Mouse (Mus musculus): ENCODE measurements around the gene Chsy1. TPM values are rescaled to one million over a fixed set of nuclear protein-coding genes. Genes with fewer than 3 reads are reported as not detected.

Chsy1 gene
- polyA plus RNA-seq, 1 experiment from 2014 or later, result 23.1 TPM

- ATAC-seq (replicated peaks; ENCODE audit: low FRiP score) (no peak), DNase-seq (ENCODE audit: low spot score) (peak; percentile 32)
- Histone ChIP-seq H3K36me3 (ENCODE audit: control insufficient read depth, insufficient read depth, low read length) (no peaks in the 10 kb centered on the region), H3K4me2 (no peak overlapping the region), H3K4me3 (ENCODE audit: low read depth, low read length) (no peak overlapping the region), H3K9ac (ENCODE audit: low read depth, low read length) (no peak overlapping the region), H3K4me1 (replicated peaks; ENCODE audit: control insufficient read depth, insufficient read depth, low read length) (peaks cover 7% of the 10 kb centered on the region; the same call in 1 of the 2 replicates), H3K9me3 (ENCODE audit: control insufficient read depth, low read length) (no peaks in the 10 kb centered on the region), H3K27ac (ENCODE audit: low read depth, low read length) (peak overlapping the region; percentile 13; the same call in 1 of the 2 replicates), H3K27me3 (replicated peaks; ENCODE audit: control insufficient read depth, insufficient read depth, low read length) (no peaks in the 10 kb centered on the region)
- 36% methylated on average over 9 of the region's 9 CpGs for WGBS
Observed at GRCm38 (mm10) chr7:66218193-66219014, 109.1 kb downstream of the Chsy1 start.

DNA sequence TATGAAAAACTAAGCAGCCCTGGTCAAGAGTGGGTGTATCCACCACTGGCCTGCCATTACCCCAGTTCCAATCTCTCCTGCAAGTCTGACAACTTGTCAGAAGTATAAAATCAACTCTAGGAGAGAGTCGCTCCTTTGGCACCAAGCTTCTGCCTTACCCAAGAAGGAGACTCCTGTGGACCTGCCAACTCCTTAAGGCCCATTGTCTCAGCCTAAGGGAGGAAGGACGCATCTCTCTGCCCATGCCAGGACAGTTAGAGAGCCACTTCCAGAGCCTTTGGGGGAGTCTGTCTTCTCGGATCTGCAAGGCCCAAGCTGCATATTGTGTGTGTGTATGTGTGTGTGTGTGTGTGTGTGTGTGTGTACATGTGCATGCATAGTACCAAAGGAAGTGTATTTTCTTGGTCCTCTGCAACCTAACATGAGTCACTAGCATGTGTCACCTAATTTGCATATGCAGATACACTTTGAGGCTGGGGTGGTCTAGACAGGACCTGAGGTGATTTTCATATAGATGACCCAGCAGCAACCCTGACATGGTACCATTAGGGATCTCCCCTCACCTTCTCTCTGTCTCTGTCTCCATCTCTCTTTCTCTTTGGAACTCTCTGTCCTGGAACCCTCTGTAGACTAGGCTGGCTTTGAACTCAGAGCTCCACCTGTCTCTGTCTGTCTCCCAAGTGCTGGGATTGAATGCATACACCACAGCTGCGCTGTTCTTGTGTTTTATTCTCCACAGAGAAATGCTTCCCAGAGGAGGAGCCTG lies 109.9 kb downstream of the Chsy1 start:
- WGBS, result 87% methylated on average over 4 of the region's 4 CpGs
- H3K9me3 ChIP-seq (ENCODE audit: control insufficient read depth, low read length), result no peaks in the 10 kb centered on the region
- no peak overlapping the region for H3K4me2 ChIP-seq
- DNase-seq (ENCODE audit: low spot score), result peak; percentile 20
- no peak overlapping the region for H3K27ac ChIP-seq (ENCODE audit: low read depth, low read length)
- no peak overlapping the region for H3K9ac ChIP-seq (ENCODE audit: low read depth, low read length)
- ATAC-seq (replicated peaks; ENCODE audit: low FRiP score), result no peak
- no peaks in the 10 kb centered on the region for H3K36me3 ChIP-seq (ENCODE audit: control insufficient read depth, insufficient read depth, low read length)
- peaks cover 7% of the 10 kb centered on the region; the same call in 1 of the 2 replicates for H3K4me1 ChIP-seq (replicated peaks; ENCODE audit: control insufficient read depth, insufficient read depth, low read length)
- no peak overlapping the region for H3K4me3 ChIP-seq (ENCODE audit: low read depth, low read length)
- no peaks in the 10 kb centered on the region for H3K27me3 ChIP-seq (replicated peaks; ENCODE audit: control insufficient read depth, insufficient read depth, low read length)

GRCm38 (mm10) chr7:66219794-66220227 lies 110.5 kb downstream of the Chsy1 start:
- H3K4me3 ChIP-seq (ENCODE audit: low read depth, low read length), result no peak overlapping the region
- H3K9me3 ChIP-seq (ENCODE audit: control insufficient read depth, low read length), result no peaks in the 10 kb centered on the region
- no peaks in the 10 kb centered on the region for H3K27me3 ChIP-seq (replicated peaks; ENCODE audit: control insufficient read depth, insufficient read depth, low read length)
- H3K9ac ChIP-seq (ENCODE audit: low read depth, low read length), result 0 out of 2 replicates have a peak overlapping the region, but pooled peaks have one; percentile 15
- ATAC-seq (replicated peaks; ENCODE audit: low FRiP score) (no peak), DNase-seq (ENCODE audit: low spot score) (no peak)
- WGBS, result 88% methylated on average over 4 of the region's 4 CpGs
- no peak overlapping the region for H3K27ac ChIP-seq (ENCODE audit: low read depth, low read length)
- peaks cover 7% of the 10 kb centered on the region; the same call in 1 of the 2 replicates for H3K4me1 ChIP-seq (replicated peaks; ENCODE audit: control insufficient read depth, insufficient read depth, low read length)
- no peak overlapping the region for H3K4me2 ChIP-seq
- no peaks in the 10 kb centered on the region for H3K36me3 ChIP-seq (ENCODE audit: control insufficient read depth, insufficient read depth, low read length)

DNA sequence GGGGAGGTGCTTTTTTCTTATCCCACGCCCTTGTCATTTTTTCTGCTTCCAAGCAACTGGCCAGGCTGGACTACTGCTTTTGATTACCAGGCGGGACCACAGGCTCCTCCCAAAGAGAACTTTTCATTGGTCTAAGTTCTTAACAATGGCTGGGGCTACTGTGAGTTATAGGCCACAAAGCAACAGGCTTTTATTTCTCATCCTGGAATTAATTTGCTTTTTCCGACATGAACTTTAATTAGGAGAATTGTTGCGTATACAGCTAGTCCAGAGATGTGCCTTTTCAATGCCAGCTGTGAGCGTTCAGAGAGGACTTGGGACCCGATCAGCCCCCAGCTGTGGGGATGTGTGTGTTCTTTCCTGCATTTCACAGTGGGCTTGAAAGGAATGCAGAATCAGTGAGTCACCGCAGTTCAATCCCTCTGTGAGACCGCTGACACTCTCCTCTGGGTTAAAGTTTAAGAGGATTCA lies 113.3 kb downstream of the Chsy1 start:
- ATAC-seq (replicated peaks; ENCODE audit: low FRiP score), result no peak
- no peaks in the 10 kb centered on the region for H3K27me3 ChIP-seq (replicated peaks; ENCODE audit: control insufficient read depth, insufficient read depth, low read length)
- no peaks in the 10 kb centered on the region for H3K36me3 ChIP-seq (ENCODE audit: control insufficient read depth, insufficient read depth, low read length)
- peak; percentile 28 for DNase-seq (ENCODE audit: low spot score)
- peaks cover 7% of the 10 kb centered on the region; the same call in 1 of the 2 replicates for H3K4me1 ChIP-seq (replicated peaks; ENCODE audit: control insufficient read depth, insufficient read depth, low read length)
- H3K9me3 ChIP-seq (ENCODE audit: control insufficient read depth, low read length), result no peaks in the 10 kb centered on the region
- H3K4me3 ChIP-seq (ENCODE audit: low read depth, low read length), result no peak overlapping the region
- no peak overlapping the region for H3K9ac ChIP-seq (ENCODE audit: low read depth, low read length)
- no peak overlapping the region for H3K27ac ChIP-seq (ENCODE audit: low read depth, low read length)
- no peak overlapping the region for H3K4me2 ChIP-seq
- WGBS, result 55% methylated on average over 8 of the region's 8 CpGs

Other genes with a start within 250 kb of the Chsy1 start
- 1.3 and 1.8 TPM in 2 replicates for gene Pcsk6, start 247.8 kb upstream of the Chsy1 start, polyA plus RNA-seq (2014; fragmentation: Nextera tagmentation; extraction: Ambion mirVana)
- not detected in 2 replicates for gene Gm45213, start 65.9 kb upstream of the Chsy1 start, polyA plus RNA-seq (2014; fragmentation: Nextera tagmentation; extraction: Ambion mirVana)
- 237 and 251 TPM in 2 replicates for gene Snrpa1, start 50.5 kb upstream of the Chsy1 start, polyA plus RNA-seq (2014; fragmentation: Nextera tagmentation; extraction: Ambion mirVana)
- 103 and 110 TPM in 2 replicates for gene Selenos, start 29.9 kb upstream of the Chsy1 start, polyA plus RNA-seq (2014; fragmentation: Nextera tagmentation; extraction: Ambion mirVana)